Mouse (Mus musculus): ENCODE data around the gene Chst11.
A peak's percentile ranks its signal among the peaks of the same experiment; 100 is the strongest.

Gene Chst11

DNA sequence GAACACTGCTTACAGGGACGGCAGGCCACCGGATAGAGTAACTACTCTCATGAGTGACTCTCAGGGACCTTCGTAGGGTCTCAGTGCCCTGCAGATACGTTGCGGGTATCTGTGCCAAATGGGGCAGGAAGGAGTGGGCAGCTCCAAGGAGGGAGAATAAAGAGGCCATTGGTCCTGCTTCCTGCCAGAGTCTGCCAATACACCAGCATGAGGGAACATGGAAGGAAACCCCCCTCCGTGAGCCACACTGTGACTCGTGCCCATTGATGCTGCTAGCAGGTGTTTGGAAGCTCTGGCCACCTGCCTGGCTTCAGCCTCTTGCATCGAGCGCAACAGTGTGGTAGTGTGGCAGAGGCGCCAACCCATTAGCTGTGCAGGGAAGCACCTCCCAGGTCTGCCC is 157.8 kb downstream of the Chst11 start:
- no peak for DNase-seq (ENCODE audit: low read depth)

- DNase-seq (ENCODE audit: low read depth), result no peak
Observed at GRCm38 (mm10) chr10:83145836-83146235, 160.5 kb downstream of the Chst11 start.

DNA sequence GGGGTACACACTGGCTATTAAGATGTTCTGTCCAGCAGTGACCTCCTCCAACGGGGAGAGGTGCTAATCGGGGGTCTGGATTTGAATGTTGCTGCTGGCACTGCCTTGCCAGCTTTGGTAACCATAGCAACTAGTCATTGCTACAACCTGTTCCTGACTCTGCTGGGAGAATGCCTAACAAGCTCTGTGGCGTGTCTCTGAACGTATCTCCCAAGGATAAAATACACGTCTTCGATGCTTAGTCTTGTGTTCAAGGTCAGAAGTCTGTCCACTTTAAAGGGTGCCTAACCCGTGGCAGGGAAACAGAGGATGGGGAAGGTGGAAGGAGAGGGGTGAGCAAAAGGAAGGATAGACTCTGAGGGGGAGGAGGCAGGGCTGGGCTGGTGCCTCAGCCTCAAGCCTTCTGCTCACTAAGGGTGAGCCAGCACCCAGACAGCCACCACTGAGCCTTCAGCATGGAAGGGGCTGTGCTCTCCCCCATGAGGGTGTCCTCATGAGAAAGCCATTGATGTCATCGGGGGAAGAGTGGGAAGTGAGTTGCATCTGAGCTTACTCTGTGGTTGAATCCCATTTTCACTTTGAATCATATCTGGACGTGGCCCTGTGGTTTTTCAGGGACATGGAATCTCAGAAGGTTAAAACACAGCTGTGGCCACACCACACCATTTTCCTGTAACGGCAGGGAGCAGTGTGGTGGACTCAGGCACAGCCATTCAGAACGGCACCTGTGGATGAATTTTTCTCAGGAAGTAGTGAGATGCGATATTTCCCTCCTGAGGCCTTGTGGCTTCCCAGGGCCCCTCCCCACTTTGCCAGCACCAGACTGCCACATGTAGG is 164.3 kb downstream of the Chst11 start:
- DNase-seq (ENCODE audit: low read depth), result no peak

GRCm38 (mm10) chr10:83150587-83150986 is 165.3 kb downstream of the Chst11 start:
- DNase-seq (ENCODE audit: low read depth), result no peak

DNA sequence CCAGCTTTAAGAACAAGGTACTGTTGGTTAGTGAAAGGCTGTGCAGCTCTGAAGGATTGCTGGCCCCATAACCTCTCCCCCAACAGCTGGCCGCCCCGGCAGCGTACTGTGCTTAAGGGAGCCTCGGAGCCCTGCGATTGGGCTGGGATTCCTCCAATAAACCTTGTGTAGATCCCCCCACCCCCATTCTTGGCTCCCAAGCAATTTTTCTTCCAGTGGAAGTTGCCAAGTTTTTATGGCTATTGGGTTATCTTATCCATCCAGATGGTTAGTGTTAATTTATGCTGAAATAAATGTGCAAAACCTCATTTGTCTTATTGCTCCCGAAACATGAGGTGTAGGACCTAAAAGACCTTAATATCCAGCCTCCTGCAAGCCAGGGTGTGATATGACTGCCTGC is 166.1 kb downstream of the Chst11 start:
- DNase-seq (ENCODE audit: low read depth), result no peak

DNA sequence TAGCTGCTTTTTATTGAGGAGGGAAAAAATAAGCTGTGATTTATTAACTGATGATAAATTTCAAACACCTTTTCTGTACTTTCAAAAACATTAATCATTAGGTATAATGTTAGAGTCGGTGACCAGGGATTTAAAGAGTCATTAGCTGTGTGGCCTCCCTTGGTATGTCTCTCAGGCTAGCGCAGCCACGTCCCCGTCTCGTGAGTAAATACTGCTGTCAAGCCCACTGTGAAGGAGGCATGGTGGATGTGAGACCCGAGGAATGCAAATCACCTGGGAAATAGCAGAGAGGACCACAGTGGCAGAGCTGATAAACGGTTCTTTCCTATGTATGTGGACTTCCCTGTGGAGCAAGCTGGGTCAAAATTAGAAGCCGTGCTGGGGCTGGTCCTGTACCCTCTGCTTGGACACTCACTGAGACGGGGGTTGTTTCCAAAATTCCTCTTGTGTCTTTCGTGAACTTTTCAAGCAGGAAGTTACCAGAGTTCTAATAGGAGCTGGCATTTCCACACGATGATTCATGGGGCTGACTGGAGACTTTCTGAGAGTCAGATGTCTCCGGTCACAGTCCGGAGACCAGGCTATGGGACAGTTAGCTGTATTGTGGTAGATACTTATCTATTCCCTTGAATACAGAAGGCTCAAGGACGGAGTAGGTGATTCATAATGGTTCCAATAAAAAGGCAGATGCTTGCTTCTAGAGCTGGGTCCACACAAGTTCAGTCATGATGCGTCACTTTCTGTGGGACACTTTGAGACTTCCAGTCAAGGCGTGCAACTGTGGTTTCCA is 166.8 kb downstream of the Chst11 start:
- no peak for DNase-seq (ENCODE audit: low read depth)

DNA sequence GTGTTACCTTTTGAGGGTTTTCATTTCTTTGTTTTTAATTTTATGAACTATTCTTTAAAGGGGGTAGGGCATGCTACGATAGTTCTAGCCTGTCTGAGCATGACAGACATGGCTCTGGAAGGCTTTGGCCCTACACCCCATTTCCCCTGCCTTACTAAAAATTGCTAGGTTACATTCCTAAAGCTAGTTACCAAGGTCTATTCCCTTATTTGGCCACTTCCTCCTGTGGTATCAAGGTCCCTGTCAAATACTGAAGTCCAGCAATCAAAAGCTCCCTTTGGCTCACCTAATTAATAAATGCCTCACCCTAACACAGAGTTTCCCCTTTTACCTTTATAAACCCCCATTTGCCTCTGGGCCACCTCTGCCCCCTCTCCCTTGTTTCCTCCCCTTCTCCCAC is 167.4 kb downstream of the Chst11 start:
- no peak for DNase-seq (ENCODE audit: low read depth)

GRCm38 (mm10) chr10:83153374-83153773 is 168.1 kb downstream of the Chst11 start:
- DNase-seq (ENCODE audit: low read depth), result no peak

DNA sequence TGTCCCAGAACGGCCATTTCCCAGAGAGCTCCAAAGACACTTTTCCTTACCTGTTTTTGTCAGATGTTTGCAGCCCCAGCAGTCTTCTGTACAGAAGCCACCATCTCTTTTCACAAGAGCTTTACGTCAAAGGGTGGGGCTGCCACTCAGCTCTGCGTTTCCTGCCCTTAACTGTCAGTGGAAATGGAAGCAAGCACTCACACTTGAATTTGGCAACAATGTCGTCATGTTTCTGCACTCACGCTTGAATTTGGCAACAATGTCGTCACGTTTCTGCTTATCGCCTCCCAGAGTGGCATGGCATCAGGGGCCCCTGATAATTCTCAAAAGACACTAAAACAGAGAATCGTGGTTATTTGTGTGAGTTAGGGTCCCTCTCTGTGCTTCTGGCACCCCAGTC is 168.6 kb downstream of the Chst11 start:
- peak; percentile 80 for DNase-seq (ENCODE audit: low read depth)

- no peak for DNase-seq (ENCODE audit: low read depth)
Observed at GRCm38 (mm10) chr10:83157289-83157688, 172.0 kb downstream of the Chst11 start.

- no peak for DNase-seq (ENCODE audit: low read depth)
Observed at GRCm38 (mm10) chr10:83158322-83158721, 173.0 kb downstream of the Chst11 start.

GRCm38 (mm10) chr10:83159229-83159628 is 173.9 kb downstream of the Chst11 start:
- DNase-seq (ENCODE audit: low read depth), result no peak

DNA sequence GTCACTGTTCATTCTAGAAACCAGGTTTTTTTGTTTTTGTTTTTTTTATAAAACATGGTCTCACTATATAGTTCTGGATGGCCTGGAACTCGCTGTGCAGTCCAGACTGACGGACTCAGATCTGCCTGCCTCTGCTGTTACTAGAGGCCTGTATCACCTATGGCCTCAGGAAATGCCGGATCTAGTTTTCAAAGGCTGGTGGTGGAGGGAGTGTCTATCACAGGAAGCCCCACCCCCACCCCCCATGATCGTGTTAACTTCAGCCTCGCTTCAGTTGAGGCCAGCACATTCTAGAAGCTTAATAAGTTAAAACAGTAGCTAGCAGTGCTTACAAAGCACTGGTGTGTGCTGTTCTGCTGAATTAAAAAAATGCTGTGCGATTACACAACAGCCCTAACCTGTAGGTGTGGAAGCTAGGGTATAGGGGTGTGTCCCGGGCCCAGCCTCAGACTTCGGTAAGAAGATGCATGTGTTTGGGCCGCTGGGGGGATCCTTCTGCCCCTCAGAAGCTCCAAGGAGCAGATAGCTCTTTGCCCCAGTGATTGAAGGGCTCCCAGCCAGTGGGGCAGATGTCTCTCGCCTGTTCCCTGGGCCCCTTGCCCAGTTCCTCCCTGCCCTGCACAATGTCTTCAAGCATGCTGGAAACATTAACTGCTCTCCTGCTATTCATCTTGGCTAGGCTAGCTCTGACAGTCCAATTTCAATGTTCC is 176.5 kb downstream of the Chst11 start:
- peak; percentile 72 for DNase-seq (ENCODE audit: low read depth)

- no peak for DNase-seq (ENCODE audit: low read depth)
Observed at GRCm38 (mm10) chr10:83163946-83164345, 178.6 kb downstream of the Chst11 start.

- DNase-seq (ENCODE audit: low read depth), result no peak
Observed at GRCm38 (mm10) chr10:83164901-83165435, 179.7 kb downstream of the Chst11 start.

DNA sequence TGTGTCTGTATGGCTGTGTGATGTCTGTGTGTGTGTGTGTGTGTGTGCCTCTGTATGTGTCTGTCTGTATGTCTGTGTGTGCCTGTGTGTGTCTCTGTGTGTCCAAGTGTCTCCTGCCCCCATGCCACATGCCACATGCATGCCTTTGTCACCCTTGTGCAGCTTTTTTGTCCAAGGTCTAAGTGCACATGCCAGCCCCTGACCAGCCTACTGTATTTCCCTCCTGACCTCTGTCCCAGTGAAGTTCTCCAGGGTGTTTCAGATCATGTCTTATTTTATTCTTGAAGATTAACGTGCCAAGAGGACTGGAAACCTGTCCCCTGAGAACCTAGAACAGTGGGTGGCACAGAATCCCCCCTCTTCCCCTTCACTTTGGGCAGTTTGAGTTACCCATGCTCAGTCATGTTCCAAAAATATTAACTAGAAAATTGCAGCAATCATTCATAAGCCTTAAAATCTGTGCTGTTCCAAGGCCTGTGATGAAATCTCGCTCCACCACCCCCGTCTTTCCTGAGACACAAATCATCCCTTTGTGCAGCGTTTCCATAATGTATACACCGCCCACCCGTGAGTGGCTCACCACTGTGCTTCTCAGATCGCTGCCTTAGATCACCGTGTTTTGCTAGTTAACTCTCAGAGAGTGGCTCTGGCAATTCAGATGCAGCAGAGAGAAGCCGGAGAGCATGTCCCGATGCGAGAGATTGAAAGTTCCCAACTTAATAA is 180.4 kb downstream of the Chst11 start:
- DNase-seq (ENCODE audit: low read depth), result no peak

GRCm38 (mm10) chr10:83166272-83166671 is 181.0 kb downstream of the Chst11 start:
- DNase-seq (ENCODE audit: low read depth), result no peak

DNA sequence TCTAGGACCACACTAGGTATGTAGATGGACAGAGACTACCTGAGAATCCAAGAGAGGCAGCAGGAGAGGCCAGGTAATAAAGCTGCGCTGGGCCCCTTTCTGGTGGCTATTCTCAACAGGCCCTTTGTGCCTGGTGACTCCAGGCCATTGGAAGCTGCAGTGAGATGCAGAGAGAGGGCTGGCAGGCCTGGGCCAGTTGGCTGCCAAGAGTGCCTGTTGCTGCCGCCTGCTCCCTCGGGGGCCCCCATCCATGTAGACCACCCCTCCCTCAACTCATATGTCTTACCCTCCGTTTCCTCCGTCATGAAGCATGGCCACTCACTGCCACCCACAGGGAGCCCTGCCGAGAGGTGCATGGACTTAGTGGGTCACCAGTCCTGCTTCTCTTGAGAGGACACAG is 182.2 kb downstream of the Chst11 start:
- DNase-seq (ENCODE audit: low read depth), result no peak

- no peak for DNase-seq (ENCODE audit: low read depth)
Observed at GRCm38 (mm10) chr10:83168303-83169056, 183.2 kb downstream of the Chst11 start.

DNA sequence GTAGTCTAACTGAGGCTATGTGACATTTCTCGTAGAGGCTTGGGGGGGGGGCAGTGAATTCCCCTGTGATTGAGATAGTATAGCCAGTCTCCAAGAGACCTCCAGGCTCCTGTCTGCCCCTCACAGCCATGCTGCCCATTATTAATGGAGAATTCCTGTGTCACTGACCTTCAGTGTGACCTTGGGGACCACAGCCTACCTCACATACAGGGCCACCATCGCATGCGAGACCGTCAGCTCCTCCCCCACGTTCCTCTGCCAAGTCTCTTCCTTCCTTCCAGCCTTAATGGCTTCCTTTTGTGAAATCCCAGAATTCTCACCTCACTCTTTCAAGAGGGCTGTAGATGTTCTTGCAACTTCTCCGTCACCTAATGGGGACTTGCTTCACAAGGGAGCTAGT is 184.3 kb downstream of the Chst11 start:
- no peak for DNase-seq (ENCODE audit: low read depth)

DNA sequence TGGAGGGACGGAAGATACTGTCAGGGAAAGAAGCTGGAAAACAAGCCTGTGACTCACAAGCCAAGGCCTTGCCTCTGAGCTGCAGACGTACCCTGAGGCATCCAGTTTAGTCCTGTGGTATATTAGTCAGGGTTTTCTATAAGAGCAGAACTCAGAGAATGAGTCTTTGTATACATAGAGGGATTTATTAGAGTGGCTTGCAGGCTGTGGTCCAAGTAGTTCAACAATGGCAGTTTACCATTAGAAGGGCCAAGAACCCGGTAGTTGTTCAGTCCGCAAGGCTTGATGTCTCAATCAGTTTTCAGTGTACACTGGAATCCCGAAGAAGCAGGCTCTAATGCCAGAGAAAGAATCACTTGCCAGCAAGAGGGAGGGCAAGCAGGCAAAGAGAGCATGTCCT is 192.9 kb downstream of the Chst11 start:
- no peak for DNase-seq (ENCODE audit: low read depth)
